Mouse (Mus musculus): ENCODE results near the gene Phip.

DNA sequence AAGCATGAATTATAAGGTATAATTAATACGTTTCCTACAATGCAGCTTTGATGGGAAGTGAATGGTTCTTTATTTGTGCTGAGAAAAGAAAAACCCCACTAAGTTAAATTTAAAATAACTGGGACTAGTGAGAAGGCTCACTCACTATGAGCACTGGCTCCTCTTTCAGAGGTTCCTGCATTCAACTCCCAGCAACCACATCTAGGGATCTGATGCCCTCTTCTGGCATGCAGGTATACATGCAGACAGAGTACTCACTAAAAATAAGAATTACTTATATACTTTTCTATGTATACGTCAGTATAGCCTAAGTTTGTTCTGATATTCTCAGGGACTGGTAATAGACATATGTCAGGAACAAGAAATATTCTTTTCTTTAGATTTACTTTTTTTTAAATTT lies 121.3 kb downstream of the Phip start:
- no peak for TF ChIP-seq EP300 (IDR thresholded peaks at IDR 0.05; ENCODE audit: low read depth in 1 of 2, low read length in 2 of 2)
- no peak for TF ChIP-seq E2F4 (IDR thresholded peaks at IDR 0.05; ENCODE audit: borderline replicate concordance, low read depth, low read length)
- TF ChIP-seq NELFE (IDR thresholded peaks at IDR 0.05; ENCODE audit: low read depth, low read length), result no peak
- TF ChIP-seq CHD1 (IDR thresholded peaks at IDR 0.05; ENCODE audit: low read depth, low read length), result no peak
- TF ChIP-seq GATA1 (IDR thresholded peaks at IDR 0.05; ENCODE audit: low read depth, low read length), result no peak
- TF ChIP-seq CTCF (IDR thresholded peaks at IDR 0.05 in 2 of 3, conservative IDR thresholded peaks at IDR 0.05 in 1 of 3; ENCODE audit: control insufficient read depth in 1 of 3, insufficient read depth in 1 of 3, low read depth in 2 of 3, low read length in 3 of 3, poor library complexity in 1 of 3, severe bottlenecking in 1 of 3), result peak; percentile 48 to 69 (median 48)
- no peak for TF ChIP-seq POLR2A (IDR thresholded peaks at IDR 0.05; ENCODE audit: control insufficient read depth in 1 of 2, insufficient read depth in 1 of 2, low read depth in 1 of 2, low read length in 2 of 2, poor library complexity in 1 of 2)
- no peak for TF ChIP-seq USF1 (IDR thresholded peaks at IDR 0.05; ENCODE audit: low read depth, low read length)
- TF ChIP-seq JUND (IDR thresholded peaks at IDR 0.05; ENCODE audit: low read depth, low read length), result no peak
- no peak for TF ChIP-seq ELF1 (IDR thresholded peaks at IDR 0.05; ENCODE audit: low read depth, low read length)
- no peak for TF ChIP-seq POLR2AphosphoS5 (IDR thresholded peaks at IDR 0.05; ENCODE audit: borderline replicate concordance, low read depth, low read length)
- TF ChIP-seq GABPA (IDR thresholded peaks at IDR 0.05; ENCODE audit: low read depth, low read length), result no peak
- TF ChIP-seq USF2 (IDR thresholded peaks at IDR 0.05; ENCODE audit: borderline replicate concordance in 1 of 2, insufficient read depth in 1 of 2, low read depth in 1 of 2, low read length in 2 of 2), result no peak
- no peak for TF ChIP-seq MYC (IDR thresholded peaks at IDR 0.05; ENCODE audit: low read depth, low read length)
